Mouse (Mus musculus): ENCODE measurements around the gene Dpp6.

DNA sequence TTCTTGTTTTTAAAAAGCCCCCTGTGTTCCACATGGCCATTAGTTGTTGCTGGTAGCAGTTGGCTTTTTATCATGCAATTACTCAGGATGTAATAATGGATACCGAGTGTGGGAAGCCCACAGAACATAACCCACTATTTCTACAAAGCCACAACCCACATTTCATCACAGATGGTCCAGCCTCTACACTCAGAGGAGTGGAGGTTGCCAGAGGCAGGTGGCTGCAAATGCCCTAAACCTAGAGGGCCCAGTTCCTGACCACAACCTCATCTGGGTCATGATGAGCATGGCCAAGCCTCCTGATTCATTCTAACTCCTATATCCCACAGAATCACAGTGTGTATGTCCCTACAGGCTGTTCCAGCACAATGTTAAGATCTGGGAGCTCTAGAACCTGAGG is 609.2 kb downstream of the Dpp6 start:
- no peak for TF ChIP-seq CTCF (IDR thresholded peaks at IDR 0.05; ENCODE audit: extremely low read depth, insufficient read depth, low read length)
- no peak for TF ChIP-seq POLR2A (IDR thresholded peaks at IDR 0.05; ENCODE audit: extremely low read depth, insufficient read depth, low read length)

All from cortical plate, adult 2 months (tissue).